Mouse (Mus musculus) cerebellum, postnatal 14 days (tissue): ENCODE measurements around the gene Spaca9.

ENCODE experiments used
- DNase-seq, 2 experiments: peaks; one replicate each; pipeline ENCODE4 v3.0.0; 2021; ENCODE audit warnings: mixed read lengths in 2 of 2

Gene Spaca9

GRCm38 (mm10) chr2:28699361-28700335 is at the start of gene Spaca9, which contains the start of gene Ak8:
TSS of gene Spaca9 (minus strand) at chr2:28699727.
TSS of gene Ak8 (plus strand) at chr2:28700164.
- peak; percentile 88 to 92 for DNase-seq

- no peak for DNase-seq
Observed at GRCm38 (mm10) chr2:28747705-28748104, 48.2 kb upstream of the Spaca9 start.

GRCm38 (mm10) chr2:28746682-28747332 is 47.3 kb upstream of the Spaca9 start:
- DNase-seq, result peak in 1 of 2 experiments; percentile 15

GRCm38 (mm10) chr2:28742701-28743100 is 43.2 kb upstream of the Spaca9 start:
- peak in 1 of 2 experiments; percentile 36 for DNase-seq

GRCm38 (mm10) chr2:28740159-28740558 is 40.6 kb upstream of the Spaca9 start:
- DNase-seq, result no peak

GRCm38 (mm10) chr2:28737112-28737511 is 37.6 kb upstream of the Spaca9 start:
- peak; percentile 91 to 94 for DNase-seq

GRCm38 (mm10) chr2:28730676-28731075 is 31.1 kb upstream of the Spaca9 start:
- DNase-seq, result no peak

- DNase-seq, result no peak
Observed at GRCm38 (mm10) chr2:28727786-28728404, 28.4 kb upstream of the Spaca9 start.

GRCm38 (mm10) chr2:28723912-28724311 is 24.4 kb upstream of the Spaca9 start:
- DNase-seq, result no peak

- DNase-seq, result no peak
Observed at GRCm38 (mm10) chr2:28722419-28722818, 22.9 kb upstream of the Spaca9 start.

GRCm38 (mm10) chr2:28713036-28713435 is 13.5 kb upstream of the Spaca9 start:
- peak; percentile 52 to 55 for DNase-seq

- DNase-seq, result no peak
Observed at GRCm38 (mm10) chr2:28706787-28707186, 7.3 kb upstream of the Spaca9 start.

GRCm38 (mm10) chr2:28706106-28706636 is 6.6 kb upstream of the Spaca9 start:
- DNase-seq, result no peak

- DNase-seq, result no peak
Observed at GRCm38 (mm10) chr2:28701646-28702262, 2.2 kb upstream of the Spaca9 start.

GRCm38 (mm10) chr2:28698566-28698965 is 961 bp downstream of the Spaca9 start:
- DNase-seq, result no peak

GRCm38 (mm10) chr2:28692692-28693091 is 6.8 kb downstream of the Spaca9 start:
- no peak for DNase-seq

GRCm38 (mm10) chr2:28688431-28688830 is 11.1 kb downstream of the Spaca9 start:
- peak; percentile 58 to 72 for DNase-seq

- DNase-seq, result no peak
Observed at GRCm38 (mm10) chr2:28685895-28686294, 13.6 kb downstream of the Spaca9 start.

GRCm38 (mm10) chr2:28681718-28682117 is 17.8 kb downstream of the Spaca9 start:
- peak; percentile 27 to 29 for DNase-seq

GRCm38 (mm10) chr2:28680710-28681109 is 18.8 kb downstream of the Spaca9 start:
- peak; percentile 58 to 78 for DNase-seq

- no peak for DNase-seq
Observed at GRCm38 (mm10) chr2:28676005-28676404, 23.5 kb downstream of the Spaca9 start.

GRCm38 (mm10) chr2:28671438-28671837 is 28.1 kb downstream of the Spaca9 start:
- no peak for DNase-seq
